Mouse (Mus musculus) ES-E14 (cell line): ENCODE results near the gene Iqcd.

ENCODE experiments used
- CHD2 ChIP-seq: IDR thresholded peaks from 2 replicates; pipeline ENCODE4 v1.6.1; 2014; ENCODE audit warnings: mild to moderate bottlenecking, low read depth, low read length, inconsistent platforms
- HCFC1 ChIP-seq: IDR thresholded peaks from 2 replicates; pipeline ENCODE4 v1.6.1; 2012; ENCODE audit warnings: low read length, inconsistent platforms, borderline replicate concordance; ENCODE audit not compliant: insufficient read depth
- ZC3H11A ChIP-seq: IDR thresholded peaks from 2 replicates; pipeline ENCODE4 v1.6.1; 2012; ENCODE audit warnings: low read depth, mild to moderate bottlenecking, inconsistent platforms, low read length, borderline replicate concordance
- ZNF384 ChIP-seq: IDR thresholded peaks from 2 replicates; pipeline ENCODE4 v1.6.1; 2012; ENCODE audit warnings: low read depth, low read length, inconsistent platforms

GRCm38 (mm10) chr5:120548236-120548850, 40.5 kb upstream of the Iqcd start:
- TF ChIP-seq ZNF384 (no peak), ZC3H11A (no peak), CHD2 (no peak), HCFC1 (no peak)
